Mouse (Mus musculus) heart, postnatal 0 days (tissue): ENCODE measurements around the gene C1qtnf4. TPM values are rescaled to one million over a fixed set of nuclear protein-coding genes. Genes with fewer than 3 reads are reported as not detected.

Source experiments
- ATAC-seq: fragments of 200-750 bp; cut with Nextera tagmentation; 2 replicates; pipeline ENCODE4 v1.8.0; 2017; ENCODE audit warnings: low read depth, moderate number of reproducible peaks, moderate library complexity; ENCODE audit not compliant: insufficient read depth
- DNase-seq: peaks from one replicate; pipeline ENCODE4 v3.0.0-alpha.2; 2016; ENCODE audit warnings: low spot score
- H3K27ac ChIP-seq: fragments of 300-500 bp; sonication (generic); 2 replicates; pipeline ENCODE4 v1.5.1; 2014; ENCODE audit warnings: low read depth, mild to moderate bottlenecking
- H3K27me3 ChIP-seq: fragments of 300-500 bp; sonication (generic); 2 replicates; pipeline ENCODE4 v1.6.1; 2014; ENCODE audit warnings: low read length, mixed read lengths; ENCODE audit not compliant: control insufficient read depth, insufficient read depth
- H3K36me3 ChIP-seq: fragments of 300-500 bp; sonication (generic); replicated peaks from 2 replicates; pipeline ENCODE4 v1.6.1; 2014; ENCODE audit warnings: low read length, mixed read lengths; ENCODE audit not compliant: control insufficient read depth, insufficient read depth
- H3K4me1 ChIP-seq: fragments of 300-500 bp; sonication (generic); 2 replicates; pipeline ENCODE4 v1.6.1; 2014; ENCODE audit warnings: antibody characterized with exemption; ENCODE audit not compliant: control insufficient read depth, insufficient read depth
- H3K4me2 ChIP-seq: fragments of 300-500 bp; sonication (generic); 2 replicates; pipeline ENCODE4 v1.6.1; 2014; ENCODE audit warnings: low read depth, mild to moderate bottlenecking, low read length, moderate library complexity
- H3K4me3 ChIP-seq: fragments of 300-500 bp; sonication (generic); 2 replicates; pipeline ENCODE4 v1.5.1; 2014; ENCODE audit warnings: low read depth, low read length
- H3K9ac ChIP-seq: fragments of 300-500 bp; sonication (generic); replicated peaks from 2 replicates; pipeline ENCODE4 v1.6.1; 2014; ENCODE audit warnings: low read depth, low read length, mixed read lengths
- H3K9me3 ChIP-seq: fragments of 300-500 bp; sonication (generic); replicated peaks from 2 replicates; pipeline ENCODE4 v1.6.1; 2016; ENCODE audit warnings: low read length; ENCODE audit not compliant: control insufficient read depth
- CTCF ChIP-seq: IDR thresholded peaks from 2 replicates; pipeline ENCODE4 v1.5.1; 2016; ENCODE audit warnings: antibody characterized with exemption, control low read depth, low read depth
- EP300 ChIP-seq: IDR thresholded peaks from 2 replicates; pipeline ENCODE4 v1.6.1; 2016; ENCODE audit warnings: antibody characterized with exemption, low read depth
- WGBS: fragments of 180-500 bp; shearing (Covaris S2); extraction: QIAGEN DNeasy Blood & Tissue Kit; methylation state at CpG from one replicate; pipeline ENCODE4 v1.1.7; 2014; 5-methylcytosine and 5-hydroxymethylcytosine counted together
- polyA plus RNA-seq: library from polyadenylated mRNA; unstranded; fragments of >200 nt; fragmentation: Nextera tagmentation; extraction: Ambion mirVana; gene quantifications from 2 replicates; pipeline ENCODE4 v1.2.1, GENCODE M21; 2015
- total RNA-seq: library from RNA; depleted of rRNA; stranded (reverse); fragments of >200 nt; gene quantifications from 2 replicates; pipeline ENCODE4 v1.2.3, GENCODE M21; 2014; ENCODE audit warnings: low replicate concordance

C1qtnf4 gene
- total and polyA plus RNA-seq, 2 experiments from 2014 or later = 15.5 to 23.7 TPM

DNA sequence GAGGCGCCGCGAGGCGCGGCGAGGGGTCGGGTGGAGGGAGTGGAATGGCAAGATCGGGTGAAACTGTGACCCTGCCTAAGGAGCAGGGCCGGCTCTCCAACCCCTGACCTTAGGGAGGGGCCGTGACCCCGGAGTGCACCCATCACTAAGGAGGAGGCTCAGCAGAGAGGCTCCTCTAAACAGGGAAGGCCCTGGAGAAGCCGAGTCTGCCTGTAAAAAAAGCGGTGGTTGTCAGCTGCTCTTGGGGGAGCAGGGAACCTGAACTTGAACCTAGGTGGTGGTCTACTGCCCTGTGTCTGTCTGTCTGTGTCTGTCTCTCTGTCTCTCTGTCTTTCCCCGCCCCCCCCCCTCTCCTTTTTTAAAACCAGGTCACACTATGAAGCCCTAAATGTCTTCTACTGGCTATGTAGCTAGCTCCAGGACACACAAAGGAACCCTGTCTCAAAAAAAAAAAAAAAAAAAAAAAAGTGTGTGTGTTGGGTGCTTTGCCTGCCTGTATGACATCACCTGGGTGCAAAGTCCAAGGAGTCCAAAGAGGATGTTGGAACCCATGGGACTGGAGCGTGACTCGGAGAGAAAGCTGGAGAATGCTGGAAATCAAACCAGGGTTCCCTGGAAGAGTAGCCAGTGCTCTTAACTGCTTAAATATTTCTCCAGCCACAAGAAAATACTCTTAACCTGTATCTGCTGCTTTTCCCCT, 32.5 kb downstream of the C1qtnf4 start:
- H3K9me3 ChIP-seq = no peaks in the 10 kb centered on the region
- H3K4me2 ChIP-seq = peak overlapping the region; percentile 78
- H3K36me3 ChIP-seq = peaks cover 8% of the 10 kb centered on the region
- H3K4me3 ChIP-seq = peak overlapping the region; percentile 78
- DNase-seq (no peak), ATAC-seq (no peak; the same call in 1 of the 2 replicates)
- peak overlapping the region; percentile 99 for H3K9ac ChIP-seq
- peak overlapping the region; percentile 97 for H3K27ac ChIP-seq
- peaks cover 39% of the 10 kb centered on the region for H3K4me1 ChIP-seq
- WGBS = 4% methylated on average over 15 of the region's 16 CpGs
- H3K27me3 ChIP-seq = no peaks in the 10 kb centered on the region
- TF ChIP-seq CTCF (no peak), EP300 (no peak; the same call in 1 of the 2 replicates)

- Histone ChIP-seq H3K4me1 (peaks cover 22% of the 10 kb centered on the region), H3K27me3 (no peaks in the 10 kb centered on the region), H3K36me3 (no peaks in the 10 kb centered on the region), H3K27ac (peak overlapping the region; percentile 64), H3K4me3 (no peak overlapping the region), H3K9ac (peak overlapping the region; percentile 29; the same call in 1 of the 2 replicates), H3K9me3 (no peaks in the 10 kb centered on the region), H3K4me2 (no peak overlapping the region)
- ATAC-seq = no peak
- peak; percentile 43 for DNase-seq
- TF ChIP-seq EP300 = no peak
- no peak for TF ChIP-seq CTCF
- WGBS = 29% methylated on average over 1 of the region's 1 CpGs
Measured at GRCm38 (mm10) chr2:90921178-90921577, 35.5 kb downstream of the C1qtnf4 start.

- no peak overlapping the region for H3K4me2 ChIP-seq
- TF ChIP-seq CTCF (no peak), EP300 (no peak)
- H3K4me1 ChIP-seq = peaks cover 19% of the 10 kb centered on the region
- H3K9ac ChIP-seq = no peak overlapping the region
- no peak overlapping the region for H3K4me3 ChIP-seq
- 91% methylated on average over 2 of the region's 2 CpGs for WGBS
- H3K27ac ChIP-seq = no peak overlapping the region
- no peak for ATAC-seq
- no peak for DNase-seq
- H3K36me3 ChIP-seq = no peaks in the 10 kb centered on the region
- H3K9me3 ChIP-seq = no peaks in the 10 kb centered on the region
- no peaks in the 10 kb centered on the region for H3K27me3 ChIP-seq
Measured at GRCm38 (mm10) chr2:90922636-90923035, 37.0 kb downstream of the C1qtnf4 start.

- DNase-seq (no peak), ATAC-seq (no peak)
- Histone ChIP-seq H3K27me3 (no peaks in the 10 kb centered on the region), H3K4me2 (no peak overlapping the region), H3K9ac (no peak overlapping the region), H3K9me3 (no peaks in the 10 kb centered on the region), H3K27ac (no peak overlapping the region), H3K36me3 (no peaks in the 10 kb centered on the region), H3K4me3 (no peak overlapping the region), H3K4me1 (no peaks in the 10 kb centered on the region)
- WGBS = 87% methylated on average over 13 of the region's 13 CpGs
- TF ChIP-seq CTCF (no peak), EP300 (no peak)
Measured at GRCm38 (mm10) chr2:90928566-90928965, 42.9 kb downstream of the C1qtnf4 start.

DNA sequence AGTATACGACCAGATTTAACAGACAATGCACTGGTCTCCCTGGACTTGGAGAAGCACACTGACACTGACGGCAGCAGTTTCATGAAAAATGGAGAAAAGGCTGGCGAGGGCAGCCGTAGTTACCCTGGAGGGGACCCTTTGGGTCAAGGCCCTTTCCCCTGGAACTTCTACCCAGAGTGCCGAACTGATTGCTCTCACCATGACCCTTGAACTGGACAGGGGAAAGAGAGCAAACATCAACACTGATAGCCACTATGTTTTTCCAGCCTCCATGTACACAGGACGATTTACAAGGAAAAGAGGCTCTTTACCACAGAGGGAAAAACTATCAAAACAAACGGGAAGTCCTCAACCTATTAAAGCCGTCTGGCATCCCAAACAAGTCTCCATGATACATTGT, 46.2 kb downstream of the C1qtnf4 start:
- Histone ChIP-seq H3K9me3 (no peaks in the 10 kb centered on the region), H3K36me3 (no peaks in the 10 kb centered on the region), H3K9ac (no peak overlapping the region), H3K4me1 (no peaks in the 10 kb centered on the region), H3K27me3 (no peaks in the 10 kb centered on the region), H3K27ac (no peak overlapping the region), H3K4me3 (no peak overlapping the region), H3K4me2 (no peak overlapping the region)
- DNase-seq (no peak), ATAC-seq (no peak)
- TF ChIP-seq EP300 (no peak), CTCF (no peak)
- WGBS = 68% methylated on average over 8 of the region's 8 CpGs

GRCm38 (mm10) chr2:90932273-90932672, 46.6 kb downstream of the C1qtnf4 start:
- Histone ChIP-seq H3K4me3 (no peak overlapping the region), H3K27ac (no peak overlapping the region), H3K36me3 (no peaks in the 10 kb centered on the region), H3K4me2 (no peak overlapping the region), H3K9me3 (no peaks in the 10 kb centered on the region), H3K27me3 (no peaks in the 10 kb centered on the region), H3K4me1 (no peaks in the 10 kb centered on the region), H3K9ac (no peak overlapping the region)
- ATAC-seq (no peak), DNase-seq (no peak)
- 65% methylated on average over 2 of the region's 2 CpGs for WGBS
- TF ChIP-seq EP300 (no peak), CTCF (no peak)
